Mouse (Mus musculus) CH12.LX (cell line): ENCODE data around the gene Miga2. TPM values are rescaled to one million over a fixed set of nuclear protein-coding genes. Genes with fewer than 3 reads are reported as not detected.
A peak's percentile ranks its signal among the peaks of the same experiment; 100 is the strongest.

Experiments used
- DNase-seq: peaks from one replicate; pipeline ENCODE4 v3.0.0-alpha.2; 2013; ENCODE audit errors: extremely low read depth
- H3K27ac ChIP-seq: 2 replicates; pipeline ENCODE4 v1.5.1; 2012; ENCODE audit warnings: low read depth, mild to moderate bottlenecking, control low read depth, moderate library complexity; ENCODE audit not compliant: insufficient read depth
- H3K27me3 ChIP-seq: replicated peaks from 2 replicates; pipeline ENCODE3; 2012; ENCODE audit warnings: inconsistent platforms
- H3K36me3 ChIP-seq, 2 experiments: replicated peaks in 1 of 2; 2 replicates each; pipeline versions ENCODE3 to v1.6.1; 2012; ENCODE audit warnings: inconsistent platforms in 1 of 2, low read length in 1 of 2, mild to moderate bottlenecking in 1 of 2, mixed read lengths in 1 of 2, moderate library complexity in 1 of 2; ENCODE audit not compliant: control insufficient read depth in 1 of 2, insufficient read depth in 1 of 2
- H3K4me1 ChIP-seq, 2 experiments: 2 replicates each; pipeline ENCODE4 v1.6.1; 2012; ENCODE audit warnings: inconsistent platforms in 1 of 2, moderate library complexity in 1 of 2; ENCODE audit not compliant: insufficient read depth in 2 of 2, control insufficient read depth in 1 of 2
- H3K4me2 ChIP-seq: 2 replicates; pipeline ENCODE4 v1.6.1; 2012; ENCODE audit warnings: low read depth, mild to moderate bottlenecking, control low read depth; ENCODE audit not compliant: poor library complexity, insufficient read depth, severe bottlenecking
- H3K4me3 ChIP-seq, 3 experiments: fragments of 150-350 bp in 1 of 3; sonication (generic) in 1 of 3; replicated peaks in 1 of 3; 2 replicates each; pipeline versions ENCODE3 to v1.5.1; 2011 to 2012; ENCODE audit warnings: low read depth in 2 of 3, low read length in 2 of 3, mild to moderate bottlenecking in 2 of 3, moderate library complexity in 2 of 3, control low read depth in 1 of 3, improper control_type of control experiment in 1 of 3, inconsistent platforms in 1 of 3, mixed read lengths in 1 of 3; ENCODE audit not compliant: poor library complexity in 1 of 3
- H3K79me2 ChIP-seq: replicated peaks from 2 replicates; pipeline ENCODE4 v1.6.1; 2012; ENCODE audit warnings: mild to moderate bottlenecking, moderate library complexity; ENCODE audit not compliant: control insufficient read depth, poor library complexity, insufficient read depth, severe bottlenecking; ENCODE audit errors: extremely low read depth
- H3K9ac ChIP-seq: 2 replicates; pipeline ENCODE4 v1.6.1; 2012; ENCODE audit warnings: low read depth, mild to moderate bottlenecking, control low read depth, moderate library complexity; ENCODE audit not compliant: insufficient read depth
- H3K9me3 ChIP-seq: replicated peaks from 2 replicates; pipeline ENCODE3; 2012; ENCODE audit warnings: low read length, inconsistent platforms, mixed read lengths
- BHLHE40 ChIP-seq: IDR thresholded peaks from 2 replicates; pipeline ENCODE4 v1.6.1; 2011; ENCODE audit warnings: mild to moderate bottlenecking, low read depth, low read length, improper control_type of control experiment
- CHD1 ChIP-seq: IDR thresholded peaks from 2 replicates; pipeline ENCODE4 v1.6.1; 2012; ENCODE audit warnings: low read depth, low read length, improper control_type of control experiment, inconsistent platforms
- CHD2 ChIP-seq: IDR thresholded peaks from 2 replicates; pipeline ENCODE4 v1.6.1; 2011; ENCODE audit warnings: low read length, improper control_type of control experiment
- CTCF ChIP-seq, 2 experiments: IDR thresholded peaks in 1 of 2; conservative IDR thresholded peaks in 1 of 2; 2 replicates each; pipeline ENCODE4 v1.5.1; 2011 to 2012; ENCODE audit warnings: low read depth in 2 of 2, low read length in 2 of 2, improper control_type of control experiment in 1 of 2, inconsistent platforms in 1 of 2, mild to moderate bottlenecking in 1 of 2, moderate library complexity in 1 of 2
- E2F4 ChIP-seq: IDR thresholded peaks from 2 replicates; pipeline ENCODE4 v1.6.1; 2011; ENCODE audit warnings: low read depth, low read length, improper control_type of control experiment; ENCODE audit not compliant: insufficient replicate concordance
- ELF1 ChIP-seq: IDR thresholded peaks from 2 replicates; pipeline ENCODE4 v1.6.1; 2014; ENCODE audit warnings: low read depth, mild to moderate bottlenecking, inconsistent platforms, low read length, improper control_type of control experiment
- EP300 ChIP-seq: IDR thresholded peaks from 2 replicates; pipeline ENCODE4 v1.6.1; 2011; ENCODE audit warnings: low read length, improper control_type of control experiment
- ETS1 ChIP-seq: conservative IDR thresholded peaks from 2 replicates; pipeline ENCODE4 v1.6.1; 2012; ENCODE audit warnings: low read depth, mild to moderate bottlenecking, inconsistent platforms, low read length, improper control_type of control experiment, moderate library complexity
- GABPA ChIP-seq: IDR thresholded peaks from 2 replicates; pipeline ENCODE4 v1.6.1; 2012; ENCODE audit warnings: low read depth, low read length, improper control_type of control experiment, inconsistent platforms; ENCODE audit not compliant: insufficient replicate concordance
- HCFC1 ChIP-seq: IDR thresholded peaks from 2 replicates; pipeline ENCODE4 v1.6.1; 2012; ENCODE audit warnings: low read depth, mild to moderate bottlenecking, inconsistent platforms, low read length, improper control_type of control experiment
- IRF4 ChIP-seq: IDR thresholded peaks from 2 replicates; pipeline ENCODE4 v1.6.1; 2014; ENCODE audit warnings: low read depth, mild to moderate bottlenecking, inconsistent platforms, low read length, improper control_type of control experiment
- JUN ChIP-seq: IDR thresholded peaks from 2 replicates; pipeline ENCODE4 v1.6.1; 2011; ENCODE audit warnings: low read depth, mild to moderate bottlenecking, low read length, improper control_type of control experiment, moderate library complexity; ENCODE audit not compliant: insufficient read depth
- JUND ChIP-seq: conservative IDR thresholded peaks from 2 replicates; pipeline ENCODE4 v1.6.1; 2011; ENCODE audit warnings: low read depth, low read length, improper control_type of control experiment
- KAT2A ChIP-seq: IDR thresholded peaks from 2 replicates; pipeline ENCODE4 v1.6.1; 2012; ENCODE audit warnings: low read length, improper control_type of control experiment, inconsistent platforms; ENCODE audit not compliant: insufficient replicate concordance
- MAFK ChIP-seq: IDR thresholded peaks from 2 replicates; pipeline ENCODE4 v1.6.1; 2011; ENCODE audit warnings: low read length, improper control_type of control experiment; ENCODE audit not compliant: insufficient replicate concordance
- MAX ChIP-seq: IDR thresholded peaks from 2 replicates; pipeline ENCODE4 v1.6.1; 2011; ENCODE audit warnings: low read length, improper control_type of control experiment
- MAZ ChIP-seq: IDR thresholded peaks from 2 replicates; pipeline ENCODE4 v1.6.1; 2012; ENCODE audit warnings: low read depth, mild to moderate bottlenecking, inconsistent platforms, low read length, improper control_type of control experiment, moderate library complexity
- MEF2A ChIP-seq: IDR thresholded peaks from 2 replicates; pipeline ENCODE4 v1.6.1; 2014; ENCODE audit warnings: low read depth, mild to moderate bottlenecking, inconsistent platforms, low read length, improper control_type of control experiment, borderline replicate concordance
- MXI1 ChIP-seq: IDR thresholded peaks from 2 replicates; pipeline ENCODE4 v1.6.1; 2011; ENCODE audit warnings: mild to moderate bottlenecking, low read depth, low read length, improper control_type of control experiment
- MYC ChIP-seq: IDR thresholded peaks from 2 replicates; pipeline ENCODE4 v1.6.1; 2011; ENCODE audit warnings: low read depth, mild to moderate bottlenecking, improper control_type of control experiment, low read length
- NELFE ChIP-seq: IDR thresholded peaks from 2 replicates; pipeline ENCODE4 v1.6.1; 2011; ENCODE audit warnings: low read depth, low read length, improper control_type of control experiment
- NRF1 ChIP-seq: IDR thresholded peaks from 2 replicates; pipeline ENCODE4 v1.6.1; 2014; ENCODE audit warnings: low read depth, mild to moderate bottlenecking, inconsistent platforms, low read length, improper control_type of control experiment, moderate library complexity
- PAX5 ChIP-seq: IDR thresholded peaks from 2 replicates; pipeline ENCODE4 v1.6.1; 2012; ENCODE audit warnings: low read length, inconsistent platforms, mixed read lengths
- POLR2A ChIP-seq: IDR thresholded peaks from 2 replicates; pipeline ENCODE4 v1.6.1; 2011; ENCODE audit warnings: low read depth, mild to moderate bottlenecking, improper control_type of control experiment, low read length
- POLR2AphosphoS2 ChIP-seq: IDR thresholded peaks from 2 replicates; pipeline ENCODE4 v1.6.1; 2011; ENCODE audit warnings: low read depth, low read length, improper control_type of control experiment
- RAD21 ChIP-seq: IDR thresholded peaks from 2 replicates; pipeline ENCODE4 v1.6.1; 2011; ENCODE audit warnings: low read depth, mild to moderate bottlenecking, low read length, improper control_type of control experiment, moderate library complexity
- RCOR1 ChIP-seq: conservative IDR thresholded peaks from 2 replicates; pipeline ENCODE4 v1.6.1; 2012; ENCODE audit warnings: low read depth, mild to moderate bottlenecking, inconsistent platforms, low read length, improper control_type of control experiment
- SIN3A ChIP-seq: IDR thresholded peaks from 2 replicates; pipeline ENCODE4 v1.6.1; 2012; ENCODE audit warnings: low read length, improper control_type of control experiment, inconsistent platforms
- SMC3 ChIP-seq: IDR thresholded peaks from 2 replicates; pipeline ENCODE4 v1.6.1; 2011; ENCODE audit warnings: low read depth, low read length, improper control_type of control experiment
- TBP ChIP-seq: conservative IDR thresholded peaks from 2 replicates; pipeline ENCODE4 v1.6.1; 2011; ENCODE audit warnings: low read depth, low read length, improper control_type of control experiment
- TCF12 ChIP-seq: IDR thresholded peaks from 2 replicates; pipeline ENCODE4 v1.6.1; 2014; ENCODE audit warnings: low read depth, mild to moderate bottlenecking, inconsistent platforms, low read length, improper control_type of control experiment
- UBTF ChIP-seq: IDR thresholded peaks from 2 replicates; pipeline ENCODE4 v1.6.1; 2012; ENCODE audit warnings: low read depth, mild to moderate bottlenecking, inconsistent platforms, low read length, improper control_type of control experiment, moderate library complexity
- USF1 ChIP-seq: IDR thresholded peaks from 2 replicates; pipeline ENCODE4 v1.6.1; 2014; ENCODE audit warnings: low read depth, mild to moderate bottlenecking, inconsistent platforms, low read length, improper control_type of control experiment
- USF2 ChIP-seq: conservative IDR thresholded peaks from 2 replicates; pipeline ENCODE4 v1.6.1; 2011; ENCODE audit warnings: low read depth, low read length, improper control_type of control experiment
- ZC3H11A ChIP-seq: IDR thresholded peaks from 2 replicates; pipeline ENCODE4 v1.6.1; 2012; ENCODE audit warnings: low read depth, mild to moderate bottlenecking, inconsistent platforms, low read length, improper control_type of control experiment
- ZKSCAN1 ChIP-seq: IDR thresholded peaks from 2 replicates; pipeline ENCODE4 v1.6.1; 2012; ENCODE audit warnings: low read depth, inconsistent platforms, low read length, improper control_type of control experiment, borderline replicate concordance
- ZMIZ1 ChIP-seq: IDR thresholded peaks from 2 replicates; pipeline ENCODE4 v1.6.1; 2012; ENCODE audit warnings: low read depth, mild to moderate bottlenecking, inconsistent platforms, low read length, improper control_type of control experiment
- ZNF384 ChIP-seq: IDR thresholded peaks from 2 replicates; pipeline ENCODE4 v1.6.1; 2012; ENCODE audit warnings: low read depth, low read length, improper control_type of control experiment, inconsistent platforms
- dilution Hi-C: fragments of 300-500 bp; cut with MboI; formaldehyde crosslinking; loops from 2 replicates; pipeline ENCODE4 v1.14.3; 2020; ENCODE audit warnings: low sequenced_read_pairs; ENCODE audit not compliant: extremely low pct_unique_long_range_greater_than_20kb, extremely low pct_ligation_motif_present
- in situ Hi-C: fragments of 300-500 bp; cut with MboI; formaldehyde crosslinking; loops from 3 replicates; pipeline ENCODE4 v1.14.3; 2019; ENCODE audit warnings: low sequenced_read_pairs, low pct_ligation_motif_present, low pct_unique_long_range_greater_than_20kb, mixed read lengths
- polyA plus RNA-seq: library from polyadenylated mRNA; unstranded; fragments of >175 nt; gene quantifications from 2 replicates; pipeline ENCODE4 v1.2.1, GENCODE M21; 2012; ENCODE audit warnings: low read depth; ENCODE audit not compliant: insufficient read length
- total RNA-seq, 2 experiments: library from RNA; depleted of rRNA; stranded (reverse); fragments of 300-350 nt in 1 of 2; fragments of >200 nt in 1 of 2; gene quantifications; 2 replicates each; pipeline ENCODE4 v1.2.3; 2012 to 2014

The Miga2 gene
- total RNA-seq (2012; rRNA removed) (11.2 and 15.0 TPM in 2 replicates), total RNA-seq (2014; rRNA removed) (9.1 and 9.2 TPM in 2 replicates), polyA plus RNA-seq (7.4 and 9.4 TPM in 2 replicates)

DNA sequence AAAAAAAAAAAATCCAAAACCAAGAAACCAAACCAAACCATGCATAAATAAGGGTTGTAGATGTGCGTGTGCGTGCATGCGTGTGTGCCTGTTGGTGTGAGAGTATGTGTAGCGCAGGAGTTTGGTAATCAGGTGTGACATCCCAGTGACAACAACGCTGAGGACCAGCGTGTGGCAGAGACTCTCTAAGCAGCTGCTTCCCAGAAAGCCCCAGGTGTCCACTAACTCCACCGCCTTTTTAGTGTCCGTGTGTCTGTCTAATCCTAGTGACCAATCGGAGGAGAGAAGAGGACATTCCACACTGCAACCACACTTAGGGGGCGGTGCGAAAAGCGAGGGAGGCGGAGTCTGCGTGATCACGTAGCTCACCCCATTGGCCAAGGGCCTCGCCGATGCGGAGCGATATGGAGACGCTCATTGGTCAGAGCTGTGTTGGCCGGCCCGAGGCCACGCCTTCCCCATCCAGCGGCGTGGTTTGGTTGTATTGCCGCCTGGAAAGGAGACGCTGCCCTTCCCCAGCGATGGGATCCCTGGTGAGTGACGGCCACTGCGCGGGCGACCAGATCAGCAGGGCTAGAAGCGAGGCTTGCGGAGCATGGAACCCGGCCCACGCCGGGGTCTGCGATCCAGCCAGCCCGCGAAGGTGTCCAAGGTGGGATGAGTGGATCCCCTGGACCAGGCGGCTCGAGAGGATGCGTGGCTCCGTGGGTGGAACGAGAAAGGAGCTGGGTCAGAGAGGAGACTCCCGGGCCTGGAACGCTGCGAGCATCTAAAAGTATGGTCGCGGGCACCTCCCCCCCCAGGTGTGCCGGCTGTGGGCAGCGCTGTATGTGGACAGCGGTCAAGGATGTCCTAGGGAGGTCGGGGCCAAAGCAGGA, at the start of gene Miga2:
Gene Miga2 (plus strand): TSS at position 461 of the 878 bp plus-strand sequence.
- Histone ChIP-seq H3K79me2 (no peaks in the 10 kb centered on the region), H3K4me1 (peaks cover 10 to 20% of the 10 kb centered on the region in 2 experiments; a peak in 3 of 4 replicates), H3K36me3 (peaks cover 13 to 27% of the 10 kb centered on the region in 2 experiments), H3K4me2 (peak within 1 kb of the TSS; percentile 54), H3K9me3 (peaks cover 6% of the 10 kb centered on the region), H3K4me3 (peak within 1 kb of the TSS; percentile 80 to 88 (median 82)), H3K27me3 (no peaks in the 10 kb centered on the region), H3K9ac (peak within 1 kb of the TSS; percentile 62), H3K27ac (no peak within 1 kb of the TSS)
- dilution Hi-C loops (no loop called here), in situ Hi-C loops (no loop called here)
- TF ChIP-seq MYC, result peak; percentile 55; the same call in 1 of the 2 replicates
- TF ChIP-seq UBTF, result no peak
- no peak for TF ChIP-seq CHD1
- TF ChIP-seq SIN3A, result peak; percentile 92
- no peak for TF ChIP-seq RAD21
- peak; percentile 62 for TF ChIP-seq TCF12
- no peak; the same call in 1 of the 2 replicates for TF ChIP-seq ELF1
- TF ChIP-seq ZNF384, result peak; percentile 97; the same call in 1 of the 2 replicates
- TF ChIP-seq MXI1, result peak; percentile 84; the same call in 1 of the 2 replicates
- no peak for TF ChIP-seq KAT2A
- peak; percentile 45 for TF ChIP-seq NELFE
- peak; percentile 63 for TF ChIP-seq MAX
- no peak for TF ChIP-seq ZC3H11A
- TF ChIP-seq CHD2, result peak; percentile 74
- TF ChIP-seq JUND, result no peak
- TF ChIP-seq ETS1, result no peak
- no peak for TF ChIP-seq CTCF (conservative IDR thresholded peaks at IDR 0.05 in 1 of 2, IDR thresholded peaks at IDR 0.05 in 1 of 2; ENCODE audit: low read depth in 2 of 2, low read length in 2 of 2)
- no peak for TF ChIP-seq GABPA
- no peak for TF ChIP-seq MEF2A
- no peak for TF ChIP-seq USF2
- TF ChIP-seq SMC3, result no peak
- no peak for TF ChIP-seq JUN
- peak; percentile 66 for TF ChIP-seq POLR2A
- no peak for TF ChIP-seq USF1
- TF ChIP-seq MAZ, result no peak
- TF ChIP-seq MAFK, result no peak
- peak; percentile 51; the same call in 1 of the 2 replicates for TF ChIP-seq BHLHE40
- TF ChIP-seq POLR2AphosphoS2, result no peak
- no peak for TF ChIP-seq RCOR1
- peak; percentile 70 for TF ChIP-seq HCFC1
- TF ChIP-seq ZMIZ1, result no peak
- no peak for TF ChIP-seq IRF4
- TF ChIP-seq NRF1, result 0 out of 2 replicates have a peak, but pooled peaks have one; percentile 24
- no peak for TF ChIP-seq EP300
- TF ChIP-seq E2F4, result no peak
- peak; percentile 83 for TF ChIP-seq TBP
- no peak for TF ChIP-seq PAX5
- TF ChIP-seq ZKSCAN1, result no peak
- DNase-seq, result peak; percentile 99
